Mouse (Mus musculus) lung, postnatal 10 days (tissue): ENCODE results near the gene Fam214b.
A peak's percentile ranks its signal among the peaks of the same experiment; 100 is the strongest.

Source experiments
- DNase-seq: peaks from one replicate; pipeline ENCODE4 v3.0.0; 2021

Gene Fam214b

DNA sequence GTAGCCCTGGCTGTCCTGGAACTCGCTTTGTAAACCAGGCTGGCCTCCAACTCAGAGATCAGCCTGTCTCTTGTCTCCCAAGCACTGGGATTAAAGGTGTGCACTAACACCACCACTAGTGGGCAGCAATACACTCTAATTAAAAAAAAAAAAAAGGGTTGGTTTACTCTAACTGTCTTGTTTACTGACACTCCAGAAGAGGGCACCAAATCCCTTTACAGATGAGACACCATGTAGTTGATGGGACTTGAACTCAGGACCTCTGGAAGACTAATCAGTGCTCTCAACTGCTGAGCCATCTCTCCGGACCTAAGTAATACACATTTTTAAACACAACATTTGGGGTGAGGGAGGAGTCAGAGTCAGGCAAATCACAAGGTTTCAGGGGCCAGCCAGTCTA, 40.3 kb downstream of the Fam214b start:
- DNase-seq = peak; percentile 65

- DNase-seq = no peak
These were observed 41.1 kb downstream of the Fam214b start for GRCm38 (mm10) chr4:43004951-43005350.

GRCm38 (mm10) chr4:43002756-43003439, 43.1 kb downstream of the Fam214b start:
- no peak for DNase-seq

DNA sequence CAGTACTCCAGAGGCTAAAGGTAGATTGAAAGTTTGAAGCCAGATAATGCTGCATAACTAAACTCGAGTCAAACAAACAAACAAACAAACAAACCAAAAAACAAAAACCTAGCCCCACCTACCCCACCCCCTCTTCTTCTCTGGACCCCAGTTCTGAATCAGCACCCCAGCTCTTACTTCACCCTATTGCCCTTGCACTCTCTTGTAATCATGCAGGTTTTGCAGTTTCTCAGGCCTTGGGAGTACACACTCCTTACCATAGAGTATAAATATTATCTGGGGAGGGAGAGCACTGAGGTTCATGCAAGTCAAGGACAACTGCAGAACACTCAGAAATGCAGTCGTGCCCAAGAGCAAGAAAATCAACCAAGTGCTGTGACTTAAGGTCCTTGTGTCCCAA, 44.7 kb downstream of the Fam214b start:
- DNase-seq = no peak

- peak; percentile 99 for DNase-seq
These were observed 45.7 kb downstream of the Fam214b start, which contains the start of gene Vcp for GRCm38 (mm10) chr4:43000141-43000986. Vcp (minus strand) TSS chr4:43000507.

- DNase-seq = peak; percentile 80
These were observed 46.4 kb downstream of the Fam214b start for GRCm38 (mm10) chr4:42999451-43000140.

- no peak for DNase-seq
These were observed 48.0 kb downstream of the Fam214b start for GRCm38 (mm10) chr4:42998022-42998421.

DNA sequence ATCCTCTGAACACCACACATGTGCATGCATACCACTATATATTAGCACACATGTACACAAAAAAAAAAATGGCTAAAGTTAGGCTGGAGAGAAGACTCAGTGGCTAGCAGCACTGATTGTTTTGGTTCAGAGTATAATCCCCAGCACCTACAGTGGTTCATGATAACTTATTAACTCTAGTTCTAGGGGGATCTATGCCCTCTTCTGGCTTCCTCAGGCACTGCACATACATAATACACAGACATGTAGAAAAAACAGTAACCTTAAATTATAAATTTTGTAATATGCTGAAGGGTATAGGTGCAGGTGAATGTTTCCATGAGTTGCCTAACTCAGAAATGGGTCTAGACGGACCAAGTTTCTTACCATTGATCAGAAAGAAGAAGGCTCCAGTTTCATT, 57.7 kb downstream of the Fam214b start:
- DNase-seq = no peak
